ENCODE assay signal across 9 mouse cellular contexts in the genomic region with DNA sequence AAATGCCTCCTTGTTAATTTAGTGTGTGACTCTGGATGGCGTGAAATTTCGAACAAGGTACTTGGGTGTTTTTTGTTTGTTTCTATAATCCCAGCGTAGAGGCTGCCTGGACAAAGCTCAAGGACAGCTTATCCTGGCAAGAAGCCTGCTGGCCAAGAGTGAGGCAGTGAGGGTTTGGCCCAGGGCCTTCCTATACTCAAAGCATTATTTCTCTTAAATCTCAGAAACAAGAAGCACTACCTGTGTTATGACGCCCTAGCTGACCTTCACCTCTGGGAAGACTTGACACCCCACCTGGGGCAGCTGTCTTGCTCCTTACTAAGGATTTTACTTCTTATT. TPM values are rescaled to one million over a fixed set of nuclear protein-coding genes. Genes with fewer than 3 reads are reported as not detected.
A peak's percentile ranks its signal among the peaks of the same experiment; 100 is the strongest.
DNase-seq lines count a peak whose midpoint lies in the region; ATAC-seq lines count a peak whose summit lies in the region.
"Had no signal": no experiment of that assay in that cellular context is flagged by ENCODE, and none has a peak within 500 bp of the region (broad histone marks: within the 10 kb centered on the region; RNA-seq: fewer than 3 reads in every experiment).

No protein-coding gene starts in this region.

- WGBS in intestine, embryonic 15.5 days = 23% methylated on average over 4 of the region's 4 CpGs
- WGBS in liver, embryonic 15.5 days (ENCODE audit: insufficient replicate concordance) = 23% methylated on average over 4 of the region's 4 CpGs
- 58% methylated on average over 4 of the region's 4 CpGs for WGBS in neural tube, embryonic 14.5 days

- H3K27me3 ChIP-seq in megakaryocyte, embryonic 14.5 days (replicated peaks) = no peaks in the 10 kb centered on the region
- no peaks in the 10 kb centered on the region for H3K27me3 ChIP-seq in intestine, embryonic 15.5 days (replicated peaks)
- H3K27me3 ChIP-seq in liver, embryonic 15.5 days = no peaks in the 10 kb centered on the region
- no peaks in the 10 kb centered on the region for H3K27me3 ChIP-seq in neural tube, embryonic 14.5 days (ENCODE audit: control insufficient read depth, insufficient read depth, low read length)

- ATAC-seq in megakaryocyte, adult 5-6 weeks (ENCODE audit: poor library complexity, severe bottlenecking) = no peak
- ATAC-seq in intestine, embryonic 15.5 days = no peak
- no peak for ATAC-seq in liver, embryonic 15.5 days (ENCODE audit: insufficient read depth)
- no peak for ATAC-seq in neural tube, embryonic 14.5 days (ENCODE audit: low read depth)

- H3K27ac ChIP-seq in intestine, embryonic 15.5 days = peak overlapping the region; percentile 95
- peak overlapping the region; percentile 93 for H3K27ac ChIP-seq in liver, embryonic 15.5 days (replicated peaks)
- H3K27ac ChIP-seq in neural tube, embryonic 14.5 days (ENCODE audit: low read depth, low read length) = peak overlapping the region; percentile 67; the same call in 1 of the 2 replicates

- peak overlapping the region; percentile 93 for H3K4me3 ChIP-seq in megakaryocyte, embryonic 14.5 days (replicated peaks)
- peak overlapping the region; percentile 69 for H3K4me3 ChIP-seq in intestine, embryonic 15.5 days (replicated peaks)
- H3K4me3 ChIP-seq in liver, embryonic 15.5 days (replicated peaks) = peak overlapping the region; percentile 73
- peak overlapping the region; percentile 47 for H3K4me3 ChIP-seq in neural tube, embryonic 14.5 days (ENCODE audit: low read depth, low read length)

- no peaks in the 10 kb centered on the region for H3K9me3 ChIP-seq in megakaryocyte, embryonic 14.5 days
- no peaks in the 10 kb centered on the region for H3K9me3 ChIP-seq in intestine, embryonic 15.5 days
- no peaks in the 10 kb centered on the region for H3K9me3 ChIP-seq in liver, embryonic 15.5 days (replicated peaks)
- H3K9me3 ChIP-seq in neural tube, embryonic 14.5 days (ENCODE audit: control insufficient read depth, low read length) = no peaks in the 10 kb centered on the region

- peak; percentile 71 for DNase-seq in cerebellum, adult 8-10 months
- DNase-seq in gastrocnemius, postnatal 36 days = peak; percentile 53 to 72
- DNase-seq in frontal cortex, postnatal 14 days (ENCODE audit: low spot score in 2 of 2) = no peak

- H3K4me1 ChIP-seq in megakaryocyte, embryonic 14.5 days = peaks cover 43% of the 10 kb centered on the region
- H3K4me1 ChIP-seq in intestine, embryonic 15.5 days (replicated peaks) = peaks cover 9% of the 10 kb centered on the region; the same call in 1 of the 2 replicates
- H3K4me1 ChIP-seq in liver, embryonic 15.5 days (replicated peaks) = peaks cover 36% of the 10 kb centered on the region
- H3K4me1 ChIP-seq in neural tube, embryonic 14.5 days (ENCODE audit: control insufficient read depth, insufficient read depth, low read length) = no peaks in the 10 kb centered on the region

- H3K9ac ChIP-seq in intestine, embryonic 15.5 days = peak overlapping the region; percentile 80
- H3K9ac ChIP-seq in liver, embryonic 15.5 days = peak overlapping the region; percentile 77
- peak overlapping the region; percentile 51; the same call in 1 of the 2 replicates for H3K9ac ChIP-seq in neural tube, embryonic 14.5 days (replicated peaks; ENCODE audit: low read depth, low read length)

- peaks cover 41% of the 10 kb centered on the region for H3K36me3 ChIP-seq in megakaryocyte, embryonic 14.5 days (replicated peaks; ENCODE audit: low read length)
- no peaks in the 10 kb centered on the region; the same call in 1 of the 2 replicates for H3K36me3 ChIP-seq in intestine, embryonic 15.5 days
- no peaks in the 10 kb centered on the region; the same call in 1 of the 2 replicates for H3K36me3 ChIP-seq in liver, embryonic 15.5 days (replicated peaks)
- no peaks in the 10 kb centered on the region for H3K36me3 ChIP-seq in neural tube, embryonic 14.5 days (ENCODE audit: control insufficient read depth, insufficient read depth, low read length)

- intact Hi-C loops in gastrocnemius, postnatal 36 days (cut with DNase I) = no loop called here

- peak overlapping the region; percentile 58 for H3K4me2 ChIP-seq in intestine, embryonic 15.5 days (replicated peaks)
- peak overlapping the region; percentile 82 for H3K4me2 ChIP-seq in liver, embryonic 15.5 days
- H3K4me2 ChIP-seq in neural tube, embryonic 14.5 days (ENCODE audit: low read depth, low read length) = peak overlapping the region; percentile 66

RNA-seq across cellular contexts. Expression of a gene that starts 2.6 kb away (rescaled TPM):
- polyA plus RNA-seq in megakaryocyte, embryonic 14.5 days (2012; ENCODE audit: insufficient read depth, low replicate concordance) = 3.4 and 5.3 TPM in 2 replicates
- 68.7 and 72.3 TPM in 2 replicates for total RNA-seq in megakaryocyte, adult 5-6 weeks (2015)
- total RNA-seq in megakaryocyte, adult 5-6 weeks (2017) = 117 and 130 TPM in 2 replicates
- total RNA-seq in gastrocnemius, postnatal 36 days (2021) = 10 to 100 TPM; 34.9 to 42.3 TPM
- 29.2 and 30.0 TPM in 2 replicates for polyA plus RNA-seq in intestine, embryonic 15.5 days (2015; fragmentation: Nextera tagmentation; extraction: Ambion mirVana)
- polyA plus RNA-seq in liver, embryonic 15.5 days (2015; fragmentation: Nextera tagmentation; extraction: Ambion mirVana) = 16.3 and 16.9 TPM in 2 replicates
- polyA plus RNA-seq in neural tube, embryonic 14.5 days (2014; fragmentation: Nextera tagmentation; extraction: Ambion mirVana) = 16.3 and 17.7 TPM in 2 replicates

RNA-seq across cellular contexts. Expression of a gene that starts 18.1 kb away (rescaled TPM):
- polyA plus RNA-seq in megakaryocyte, embryonic 14.5 days (2012; ENCODE audit: insufficient read depth, low replicate concordance) = not detected in 2 replicates
- 0.14 TPM in 1 of 2 replicates, not detected in the other for total RNA-seq in megakaryocyte, adult 5-6 weeks (2015)
- total RNA-seq in megakaryocyte, adult 5-6 weeks (2017) = not detected in 2 replicates
- total RNA-seq in gastrocnemius, postnatal 36 days (2021) = not detected
- 1.5 and 1.6 TPM in 2 replicates for polyA plus RNA-seq in intestine, embryonic 15.5 days (2015; fragmentation: Nextera tagmentation; extraction: Ambion mirVana)
- polyA plus RNA-seq in liver, embryonic 15.5 days (2015; fragmentation: Nextera tagmentation; extraction: Ambion mirVana) = 0.07 TPM in 1 of 2 replicates, not detected in the other
- 0.11 TPM in 1 of 2 replicates, not detected in the other for polyA plus RNA-seq in neural tube, embryonic 14.5 days (2014; fragmentation: Nextera tagmentation; extraction: Ambion mirVana)
- total RNA-seq: left cerebral cortex, postnatal 25 days had no signal

Comparison
In these comparisons a context has a peak if more than half of its experiments do, and no peak if none do; other contexts are left out.
1. DNase-seq: peak in cerebellum, adult 8-10 months (single experiment) and gastrocnemius, postnatal 36 days (2 of 2); none in frontal cortex, postnatal 14 days (0 of 2).
2. Peak in every context shown above with its lines, with median percentiles within 50 percentile points of each other: H3K4me3 ChIP-seq, H3K27ac ChIP-seq, H3K4me2 ChIP-seq and H3K9ac ChIP-seq.